Mouse (Mus musculus) regulatory T cell (primary cell): ENCODE measurements around the gene Prpf8.

ENCODE experiments used
- in situ Hi-C: fragments of 300-600 bp; cut with MboI, MseI; formaldehyde crosslinking; loops from one replicate; pipeline ENCODE4 v1.15.1; 2025; ENCODE audit warnings: high pct_unique_total_duplicates

The Prpf8 gene

GRCm38 (mm10) chr11:75508162-75508561, 21.5 kb downstream of the Prpf8 start:
- in situ Hi-C loops, result no loop called here

- in situ Hi-C loops, result no loop called here
Measured at GRCm38 (mm10) chr11:75508904-75509303, 22.3 kb downstream of the Prpf8 start.

- in situ Hi-C loops, result no loop called here
Measured at GRCm38 (mm10) chr11:75509741-75510626, 23.4 kb downstream of the Prpf8 start, which contains the start of gene Rilp. TSS of gene Rilp (plus strand) at chr11:75510094.

- in situ Hi-C loops, result no loop called here
Measured at GRCm38 (mm10) chr11:75510627-75510993, 24.0 kb downstream of the Prpf8 start.

- in situ Hi-C loops, result no loop called here
Measured at GRCm38 (mm10) chr11:75511213-75511612, 24.6 kb downstream of the Prpf8 start.

GRCm38 (mm10) chr11:75512301-75513018, 25.8 kb downstream of the Prpf8 start:
- in situ Hi-C loops, result no loop called here

GRCm38 (mm10) chr11:75513336-75513735, 26.7 kb downstream of the Prpf8 start, which contains the start of gene Scarf1:
TSS of gene Scarf1 (plus strand) at chr11:75513540.
- in situ Hi-C loops, result no loop called here

- in situ Hi-C loops, result no loop called here
Measured at GRCm38 (mm10) chr11:75515186-75515585, 28.6 kb downstream of the Prpf8 start.

- in situ Hi-C loops, result no loop called here
Measured at GRCm38 (mm10) chr11:75519834-75520633, 33.4 kb downstream of the Prpf8 start.

- in situ Hi-C loops, result no loop called here
Measured at GRCm38 (mm10) chr11:75521609-75522008, 35.0 kb downstream of the Prpf8 start.

GRCm38 (mm10) chr11:75522793-75523192, 36.2 kb downstream of the Prpf8 start:
- in situ Hi-C loops, result no loop called here

- in situ Hi-C loops, result no loop called here
Measured at GRCm38 (mm10) chr11:75525531-75526125, 39.0 kb downstream of the Prpf8 start.

GRCm38 (mm10) chr11:75526943-75527342, 40.3 kb downstream of the Prpf8 start:
- in situ Hi-C loops, result no loop called here

GRCm38 (mm10) chr11:75529771-75530170, 43.2 kb downstream of the Prpf8 start:
- in situ Hi-C loops, result loop anchor here (5.0 kb wide), 1 partner anchor 43 kb away; no protein-coding TSS in a partner anchor

GRCm38 (mm10) chr11:75530325-75530724, 43.7 kb downstream of the Prpf8 start:
- in situ Hi-C loops, result loop anchor here (5.0 kb wide), 1 partner anchor 42 kb away; no protein-coding TSS in a partner anchor

- in situ Hi-C loops, result loop anchor here (5.0 kb wide), 1 partner anchor 41 kb away; no protein-coding TSS in a partner anchor
Measured at GRCm38 (mm10) chr11:75530845-75531373, 44.3 kb downstream of the Prpf8 start.

- in situ Hi-C loops, result loop anchor here (5.0 kb wide), 1 partner anchor 41 kb away; no protein-coding TSS in a partner anchor
Measured at GRCm38 (mm10) chr11:75531469-75532242, 45.0 kb downstream of the Prpf8 start, which contains the start of gene Slc43a2. TSS of gene Slc43a2 (plus strand) at chr11:75531694.

- in situ Hi-C loops, result loop anchor here (5.0 kb wide), 1 partner anchor 40 kb away; no protein-coding TSS in a partner anchor
Measured at GRCm38 (mm10) chr11:75532340-75533277, 46.0 kb downstream of the Prpf8 start.
